Mouse (Mus musculus): ENCODE data around the gene Akap14.

The Akap14 gene

DNA sequence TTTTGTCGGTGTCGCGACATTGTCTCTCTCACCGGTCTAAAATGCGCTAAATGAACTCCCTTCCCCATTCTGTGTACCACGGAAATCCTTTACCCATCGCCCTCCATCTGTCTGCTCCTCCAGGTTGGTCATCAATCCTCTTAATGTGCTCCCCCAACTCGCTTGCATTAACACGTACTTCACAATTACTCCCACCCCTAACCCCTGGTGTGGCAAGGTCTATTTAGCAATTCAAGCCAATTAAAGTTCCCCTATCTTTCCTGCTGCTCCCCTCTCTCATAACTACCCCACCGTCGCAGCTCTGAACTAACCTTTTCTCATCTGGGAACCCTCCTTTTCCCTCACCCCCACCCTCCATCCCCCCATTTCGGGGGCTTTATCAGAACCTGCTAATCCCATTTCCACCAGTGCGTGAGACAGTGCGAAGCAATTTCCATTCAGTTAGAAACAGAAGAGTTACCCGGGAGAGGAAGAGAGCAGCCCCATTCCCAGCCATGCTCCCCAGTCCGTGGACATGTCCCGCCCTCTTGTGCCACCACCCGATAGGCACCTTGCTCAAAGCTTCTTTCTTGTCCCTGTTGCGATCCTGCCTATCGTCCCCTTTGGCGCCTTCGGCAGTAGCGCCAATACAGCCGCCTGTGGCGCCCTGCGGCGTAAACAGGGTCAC is 59.0 kb downstream of the Akap14 start:
- ATAC-seq (ENCODE audit: insufficient number of reproducible peaks, low FRiP score, low TSS enrichment), result peak; percentile 78

DNA sequence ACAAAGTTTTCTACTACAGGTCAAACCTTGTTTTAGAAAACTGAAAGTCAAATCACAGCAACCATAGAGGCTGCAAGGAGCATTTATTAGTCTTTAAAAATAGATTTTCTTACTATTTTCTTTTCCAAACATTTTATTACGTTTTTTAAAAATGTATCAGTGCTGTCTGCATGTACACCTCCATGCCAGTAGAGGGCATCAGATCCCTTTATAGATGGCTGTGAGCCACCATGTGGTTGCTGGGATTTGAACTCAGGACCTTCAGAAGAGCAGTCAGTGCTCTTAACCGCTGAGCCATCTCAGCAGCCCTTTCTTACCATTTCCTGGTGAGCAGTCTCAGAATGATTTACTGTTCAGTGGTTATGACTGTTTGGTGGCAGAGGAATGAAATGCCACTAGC is 64.8 kb downstream of the Akap14 start:
- ATAC-seq (ENCODE audit: insufficient number of reproducible peaks, low FRiP score, low TSS enrichment), result no peak

All from cerebellum, adult (tissue).